Mouse (Mus musculus) thymus, postnatal 25 days (tissue): Measurements from ENCODE around the gene Eipr1.
"Not testable (repeated sequence)": the region's sequence is repeated elsewhere in the genome, so short reads cannot be mapped to it uniquely, and the experiment has no call there.

Source experiments
- DNase-seq: peaks from one replicate; pipeline ENCODE4 v3.0.0; 2022

Eipr1 gene

DNA sequence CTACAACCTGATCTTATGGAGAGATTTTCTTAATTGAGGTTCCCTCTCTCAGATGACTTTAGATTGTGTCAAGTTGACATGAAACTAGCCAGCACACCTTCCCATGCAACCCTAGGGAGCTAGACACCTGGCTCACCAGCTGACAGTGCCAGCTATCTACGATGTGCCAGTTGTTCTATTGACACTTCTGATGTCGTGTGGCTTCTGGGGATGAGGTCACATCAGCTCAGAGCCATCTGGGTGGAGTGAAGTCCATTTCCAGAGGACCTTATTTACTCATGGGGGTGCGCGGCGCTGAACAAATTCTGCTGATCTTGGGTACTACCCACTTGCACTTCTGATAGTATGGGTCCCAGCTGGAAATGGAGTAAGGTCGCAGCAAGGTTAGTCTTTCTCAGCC is 146.7 kb downstream of the Eipr1 start:
- no peak for DNase-seq

DNA sequence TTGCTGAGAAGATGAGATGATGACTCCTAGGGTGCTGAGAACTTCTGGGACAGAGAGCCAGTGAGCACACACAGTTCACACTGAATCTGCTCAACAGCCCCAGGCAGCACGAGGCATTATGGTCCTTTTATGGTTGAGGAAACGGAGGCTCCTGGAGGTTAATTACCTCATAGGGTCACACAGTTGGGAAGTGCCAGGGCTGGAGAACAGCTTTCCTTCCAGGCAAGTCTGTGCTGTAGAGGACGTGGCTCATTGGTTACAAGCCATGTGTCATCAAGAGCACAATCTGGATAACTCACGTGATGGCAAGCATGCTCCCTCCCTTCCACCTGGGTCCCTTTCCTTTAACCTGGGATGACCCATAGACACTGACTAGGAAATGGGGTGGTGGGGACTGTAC is 148.1 kb downstream of the Eipr1 start:
- DNase-seq: no peak

DNA sequence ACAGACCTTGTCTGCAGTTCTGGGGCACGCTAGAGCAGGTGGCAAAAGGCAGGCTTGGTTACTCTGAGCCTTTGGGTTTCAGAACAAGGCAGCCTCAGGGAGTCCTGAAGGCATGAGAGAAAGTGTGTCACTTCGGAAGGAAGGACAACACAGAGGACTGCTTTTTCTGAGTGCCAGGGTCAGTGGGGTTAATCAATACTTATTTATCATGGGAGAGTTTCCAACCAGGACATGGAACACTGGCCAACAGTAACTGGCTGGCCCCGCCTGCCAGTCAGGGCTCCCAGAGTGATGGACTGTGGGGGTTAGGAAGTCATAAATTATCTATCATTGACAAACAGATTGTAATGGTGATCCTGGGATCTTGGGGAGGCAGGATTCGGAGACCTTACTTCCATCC is 148.7 kb downstream of the Eipr1 start:
- no peak for DNase-seq

DNA sequence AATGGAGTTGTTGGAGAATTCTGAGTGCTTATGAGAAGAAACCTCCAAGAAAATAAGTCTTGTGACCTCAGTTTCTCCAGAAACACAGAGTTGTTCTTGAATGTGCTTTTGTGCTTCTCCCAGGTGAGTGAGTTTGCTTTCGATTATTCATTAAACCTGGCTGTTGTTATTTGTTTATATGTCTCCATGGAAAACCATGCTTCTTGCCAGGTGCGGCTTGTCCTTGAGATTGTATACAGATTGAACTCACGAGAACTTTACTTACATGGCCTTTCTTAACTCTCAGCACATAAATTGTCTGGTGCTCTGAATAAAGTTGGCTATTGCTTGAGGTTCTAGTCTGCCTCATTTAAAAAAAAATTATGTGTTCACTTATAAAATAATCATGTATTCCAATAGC is 150.5 kb downstream of the Eipr1 start:
- DNase-seq: no peak

DNA sequence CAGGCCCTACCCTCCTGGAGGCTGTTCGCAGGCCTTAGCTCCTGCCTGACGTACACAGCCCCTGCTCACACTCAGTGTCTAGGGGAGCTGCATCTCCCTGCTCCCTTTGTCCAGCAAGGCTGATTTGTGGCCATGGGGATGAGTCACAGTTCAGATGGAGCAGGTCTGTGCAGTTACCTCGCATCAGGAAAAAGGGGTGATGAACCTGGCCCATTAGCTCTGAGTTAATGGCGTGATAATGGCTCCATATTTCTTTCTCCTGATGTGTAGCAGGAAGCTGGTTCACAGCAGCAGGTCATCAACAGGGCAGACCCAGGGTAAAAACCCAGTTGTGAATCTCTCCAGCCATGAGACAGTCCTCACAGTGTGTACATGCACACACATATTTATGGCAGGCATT is 151.5 kb downstream of the Eipr1 start:
- DNase-seq: no peak

DNA sequence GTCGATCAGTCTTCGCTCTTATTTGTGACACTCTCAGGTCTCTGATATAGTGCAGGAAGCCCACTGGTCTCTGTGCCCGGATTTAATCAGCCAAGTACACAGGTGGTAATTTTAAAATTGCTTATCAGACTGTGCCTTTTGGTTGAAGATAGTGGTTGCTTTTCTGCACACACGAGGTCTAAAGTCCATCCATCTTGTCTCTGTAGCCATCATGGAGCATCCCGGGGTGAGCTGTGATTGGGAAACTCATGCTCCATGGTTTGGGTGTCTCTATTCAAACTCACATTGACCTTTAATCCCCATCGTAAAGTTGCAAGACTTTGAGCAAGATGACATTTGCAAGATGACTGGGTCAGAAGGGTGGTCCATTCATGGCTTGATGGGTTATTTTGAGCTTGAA is 153.9 kb downstream of the Eipr1 start:
- DNase-seq: no peak

DNA sequence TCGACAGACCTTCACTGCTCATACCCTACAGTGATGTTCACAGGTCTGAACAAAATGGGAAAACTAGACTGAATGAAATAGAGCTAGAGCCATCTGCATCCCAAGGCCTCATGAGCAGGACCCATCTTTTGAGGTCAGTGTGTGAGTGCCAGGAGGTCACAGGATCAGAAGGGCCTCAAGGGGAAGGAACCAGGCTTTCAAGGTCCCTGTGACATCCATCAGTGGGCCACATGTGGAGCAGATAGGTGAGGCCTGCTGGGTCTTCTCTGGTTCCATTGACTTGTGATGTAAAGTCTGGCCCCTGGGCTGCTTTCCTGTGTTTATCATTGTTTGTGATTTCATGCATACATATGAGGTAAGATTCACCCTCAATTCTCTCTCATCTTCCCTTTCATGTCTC is 154.4 kb downstream of the Eipr1 start:
- DNase-seq: no peak

DNA sequence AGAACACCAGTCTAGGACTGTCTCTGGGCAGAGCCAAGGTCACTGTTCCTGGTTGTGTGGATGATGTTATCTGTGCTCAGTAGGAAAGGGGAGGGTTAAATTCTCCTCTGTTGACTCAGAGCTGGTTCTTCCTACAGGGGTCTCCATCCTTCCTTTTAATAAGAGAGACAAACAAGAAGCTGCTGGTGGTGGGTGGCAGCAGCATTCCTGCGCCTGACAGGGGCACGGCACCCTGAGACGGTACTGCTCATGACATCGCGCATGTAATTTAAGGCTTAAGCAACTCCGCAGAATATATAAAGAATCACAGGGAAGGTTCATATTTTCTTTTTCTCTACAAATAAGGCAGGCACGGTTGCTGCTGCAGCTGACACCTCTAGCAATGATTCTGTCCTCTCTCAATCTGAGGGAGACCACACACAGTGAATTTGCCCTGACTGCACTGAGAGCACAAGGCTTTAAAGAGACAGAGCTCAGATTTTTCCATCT is 155.2 kb downstream of the Eipr1 start:
- DNase-seq: no peak

DNA sequence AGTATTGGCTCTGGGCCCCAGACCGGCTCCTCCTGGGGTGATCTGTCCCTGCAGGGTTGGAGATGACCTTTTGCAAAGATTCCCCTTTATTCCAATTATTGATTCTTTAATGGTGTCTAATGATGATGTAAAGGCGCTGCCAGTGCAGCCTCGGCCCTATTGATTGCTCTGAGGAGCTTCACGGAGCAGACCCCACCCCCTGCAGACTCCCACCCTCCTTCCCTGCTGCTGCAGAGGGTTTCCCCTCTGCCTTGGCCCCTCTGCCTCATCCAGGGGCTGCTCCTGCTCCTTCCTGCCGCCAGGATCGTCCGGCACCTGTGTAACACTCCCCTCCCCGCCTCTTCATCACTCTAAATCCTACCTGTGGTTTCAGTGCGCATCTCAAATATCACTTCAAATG is 156.2 kb downstream of the Eipr1 start:
- DNase-seq: no peak

DNA sequence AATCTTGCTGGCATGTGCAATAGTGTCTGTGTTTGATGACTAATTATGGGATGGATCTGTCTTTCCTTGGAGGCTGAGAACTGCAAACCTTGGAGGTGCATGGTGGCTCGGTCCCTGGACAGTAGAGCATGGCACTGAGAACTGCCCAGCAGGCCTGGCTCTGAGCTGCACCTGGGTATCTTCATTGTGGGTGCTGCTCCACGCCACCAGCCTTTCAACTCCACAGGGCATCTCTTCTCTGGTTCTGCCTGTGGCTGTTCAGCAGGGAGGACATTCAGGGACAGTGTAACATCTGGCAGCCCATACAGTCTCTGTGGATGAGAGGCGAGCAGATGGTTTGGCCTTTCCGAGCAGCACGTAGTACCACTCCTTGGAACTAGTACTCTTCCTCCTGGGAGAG is 158.2 kb downstream of the Eipr1 start:
- DNase-seq: no peak

DNA sequence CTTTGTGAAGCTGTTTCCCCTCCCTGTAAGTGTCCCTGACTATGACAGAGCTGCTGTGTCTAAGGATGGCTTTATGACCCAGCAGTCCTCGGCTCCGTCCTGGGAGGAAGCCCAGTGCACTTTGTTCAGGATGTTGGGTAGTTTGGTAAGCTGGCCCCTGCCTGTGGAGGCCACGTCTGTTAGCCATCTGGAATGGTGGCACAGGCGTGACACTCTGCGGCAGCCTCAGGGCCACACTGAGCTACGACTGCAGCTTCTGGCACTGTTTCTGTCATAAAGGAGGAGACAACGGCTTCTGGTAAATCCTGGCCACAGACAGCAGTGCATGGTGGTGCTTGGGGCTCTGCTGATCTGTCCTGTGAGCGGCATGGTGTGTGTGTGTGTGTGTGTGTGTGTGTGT is 159.0 kb downstream of the Eipr1 start:
- no peak for DNase-seq

DNA sequence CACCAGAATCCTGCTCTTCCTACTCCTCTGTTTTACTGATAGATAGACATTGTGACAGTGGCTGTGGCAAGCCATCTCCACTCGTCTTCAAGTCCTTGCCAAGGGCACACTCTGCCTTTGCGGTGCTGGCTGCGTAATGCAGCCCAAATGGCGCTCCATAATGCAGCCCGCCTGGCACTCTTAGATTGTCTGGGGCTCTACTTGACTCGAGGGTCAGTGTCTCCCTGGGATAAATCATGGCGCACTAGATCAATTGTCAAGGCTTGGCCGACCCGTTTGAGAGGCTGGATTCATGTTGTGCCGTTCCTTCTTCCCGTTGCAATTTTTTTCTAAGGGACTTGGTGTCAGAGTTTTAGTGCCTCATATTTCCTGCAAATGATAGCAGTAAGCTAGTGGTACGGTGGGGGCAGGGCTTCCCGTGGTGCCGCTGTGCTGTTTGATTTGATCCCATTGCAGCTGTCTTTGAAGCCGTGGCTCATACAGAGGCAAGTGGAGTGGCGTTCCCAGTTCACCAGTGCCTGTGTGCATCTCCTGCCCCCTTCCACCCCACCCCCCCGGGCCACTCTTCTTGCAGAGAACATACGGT is 160.8 kb downstream of the Eipr1 start:
- DNase-seq: no peak

DNA sequence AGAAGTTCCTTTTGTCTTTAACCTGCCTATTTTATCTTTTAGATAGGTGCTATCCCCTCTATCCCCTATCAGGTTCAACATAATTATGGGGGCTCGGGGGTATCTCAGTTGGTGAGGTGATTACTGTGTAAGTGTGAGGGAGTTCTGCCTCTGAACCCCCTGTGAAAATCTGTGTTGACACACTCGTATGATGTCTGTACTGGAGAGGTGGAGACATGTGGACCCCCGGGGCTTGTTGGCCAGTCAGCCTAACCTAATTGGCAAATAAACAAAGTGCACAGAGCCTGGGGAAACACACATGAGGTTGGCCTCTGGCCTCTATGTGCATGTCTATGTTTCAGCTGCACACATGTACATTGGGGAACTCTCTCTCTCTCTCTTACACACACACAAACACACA is 161.5 kb downstream of the Eipr1 start:
- no peak for DNase-seq

DNA sequence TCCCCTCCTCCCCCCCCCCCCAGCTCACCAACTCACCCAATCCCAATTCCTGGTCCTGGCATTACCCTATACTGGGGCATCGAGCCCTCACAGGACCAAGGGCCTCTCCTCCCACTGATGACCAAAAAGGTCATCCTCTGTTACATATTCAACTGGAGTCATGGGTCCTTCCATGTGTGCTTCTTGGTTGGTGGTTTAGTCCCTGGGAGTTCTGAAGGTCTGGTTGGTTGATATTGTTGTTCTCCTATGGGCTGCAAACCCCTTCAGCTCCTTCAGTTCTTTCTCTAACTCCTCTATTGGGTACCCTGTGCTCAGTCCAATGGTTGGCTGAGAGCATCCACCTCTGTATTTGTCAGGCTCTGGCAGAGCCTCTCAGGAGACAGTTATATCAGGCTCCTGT is 162.5 kb downstream of the Eipr1 start:
- DNase-seq: not testable (repeated sequence)
